Mouse (Mus musculus): ENCODE data around the gene Acly.
A peak's percentile ranks its signal among the peaks of the same experiment; 100 is the strongest.
"Not testable (repeated sequence)": the region's sequence is repeated elsewhere in the genome, so short reads cannot be mapped to it uniquely, and the experiment has no call there.

Gene Acly

DNA sequence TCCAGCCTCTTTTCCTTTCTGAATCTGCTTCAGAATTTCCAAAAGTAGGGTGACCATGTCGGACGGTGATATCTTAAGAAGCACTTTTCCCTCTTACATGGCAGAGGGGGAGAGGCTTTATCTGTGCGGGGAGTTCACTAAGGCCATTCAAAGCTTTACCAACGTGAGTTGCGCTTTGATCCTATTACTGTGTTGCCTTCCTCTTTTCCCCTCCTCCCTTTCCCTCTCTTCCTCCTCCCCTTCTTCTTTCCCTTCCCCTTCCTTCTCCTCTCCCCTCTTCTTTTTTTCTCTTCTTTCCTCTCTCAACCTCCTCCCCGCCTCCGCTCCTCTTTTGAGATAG is 17.9 kb upstream of the Acly start:
- DNase-seq (ENCODE audit: low spot score) = no peak

DNA sequence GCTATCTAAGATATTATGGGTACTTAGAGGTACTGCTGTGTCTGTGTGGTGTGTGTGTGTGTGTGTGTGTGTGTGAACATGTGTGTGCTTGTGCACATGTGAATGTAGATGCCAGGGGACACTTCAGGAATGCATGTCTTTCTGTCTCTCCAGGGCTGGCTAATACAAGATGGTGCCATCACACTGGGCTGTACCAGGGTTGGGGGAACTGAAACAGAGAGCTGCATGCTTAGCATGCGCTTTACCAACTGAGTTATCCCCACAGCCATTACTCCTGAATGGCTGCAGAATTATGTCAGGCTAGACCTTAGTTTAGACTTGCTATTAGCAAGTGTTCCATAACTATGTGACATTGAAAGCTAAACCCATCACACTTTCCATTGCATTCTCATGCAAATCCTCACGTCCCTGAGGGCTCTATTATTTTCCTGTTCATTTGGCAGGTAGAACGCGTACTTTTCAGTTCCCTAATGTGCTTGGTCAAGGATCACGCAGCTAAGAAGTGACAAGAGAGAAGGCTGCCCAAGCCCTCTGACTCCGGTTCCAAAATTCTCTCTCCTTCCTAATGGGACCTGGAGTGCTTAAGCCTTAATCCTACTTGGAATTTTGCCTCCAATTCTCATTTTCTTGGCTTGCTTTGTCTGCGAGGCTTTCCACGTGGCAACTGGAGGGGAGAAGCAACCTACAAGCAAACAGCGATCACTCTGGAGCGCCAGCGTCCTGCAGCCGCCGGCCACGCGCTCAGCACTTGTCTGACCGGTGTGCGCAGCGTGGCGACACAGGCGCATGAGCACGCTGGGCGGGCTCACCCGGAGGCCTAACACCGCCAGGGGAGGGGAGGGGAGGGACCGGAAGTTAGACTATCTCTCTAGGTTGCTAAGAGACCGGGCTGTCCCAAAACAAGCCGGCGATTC is 17.3 kb upstream of the Acly start, which contains the start of gene Ttc25:
Gene Ttc25, plus strand, starts transcription at position 776 of the 914 bp plus-strand sequence.
- DNase-seq (ENCODE audit: low spot score) = peak; percentile 95

DNA sequence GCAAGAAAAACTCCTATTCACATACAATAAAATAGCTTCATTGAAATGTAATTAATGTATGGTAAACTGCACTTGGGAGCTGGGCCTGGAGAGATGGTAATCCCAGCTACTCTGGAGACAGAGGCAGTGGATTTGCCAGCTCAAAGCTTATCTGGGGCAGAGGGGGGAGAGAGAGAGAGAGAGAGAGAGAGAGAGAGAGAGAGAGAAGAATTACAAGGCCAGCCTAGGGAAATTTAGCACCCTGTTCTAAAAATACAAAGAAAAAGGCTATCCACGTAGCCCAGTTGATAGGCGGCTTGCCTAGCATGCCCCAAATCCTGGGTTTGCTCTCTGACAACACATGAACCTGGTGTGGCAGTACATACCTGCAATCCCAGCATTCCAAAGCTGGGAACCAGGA is 13.8 kb upstream of the Acly start:
- DNase-seq (ENCODE audit: low spot score) = no peak

DNA sequence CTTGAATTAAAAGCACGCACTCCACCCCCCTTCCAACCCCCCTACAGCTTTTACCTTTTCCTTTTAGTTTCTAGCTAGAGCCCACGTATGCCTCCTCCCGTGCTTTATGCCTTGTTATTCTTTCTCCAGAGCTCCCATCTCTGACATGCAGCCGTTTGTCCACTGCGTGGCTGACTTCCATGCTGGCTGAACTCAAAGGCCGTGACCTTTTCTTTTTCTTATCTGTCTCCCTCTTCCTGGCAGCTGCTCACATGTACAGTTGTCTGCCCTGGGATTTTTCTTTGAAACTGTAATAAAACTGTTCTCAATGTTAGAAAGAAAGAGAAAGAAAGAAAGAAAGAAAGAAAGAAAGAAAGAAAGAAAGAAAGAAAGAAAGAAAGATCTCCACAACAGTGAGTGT is 13.2 kb upstream of the Acly start:
- peak; percentile 27 for DNase-seq (ENCODE audit: low spot score)

DNA sequence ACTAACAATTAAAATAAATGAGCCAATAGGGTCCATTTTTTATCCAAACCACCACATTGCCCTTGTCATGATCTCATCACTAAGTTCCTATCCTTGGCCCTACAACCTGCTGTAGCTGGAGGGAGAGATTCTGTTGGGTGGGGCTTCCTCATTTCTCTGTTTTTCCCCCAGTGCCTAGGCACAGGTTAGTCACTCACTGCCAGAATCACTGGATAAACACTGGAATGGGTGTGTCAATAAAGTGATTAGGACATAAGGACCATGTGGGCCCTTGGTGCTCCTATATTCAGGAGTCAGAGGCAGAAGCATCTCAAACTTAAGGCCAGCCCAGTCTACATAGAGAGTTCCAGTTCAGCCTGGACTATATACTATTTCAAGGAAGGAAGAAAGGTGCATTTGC is 8.7 kb upstream of the Acly start:
- no peak for DNase-seq (ENCODE audit: low spot score)

DNA sequence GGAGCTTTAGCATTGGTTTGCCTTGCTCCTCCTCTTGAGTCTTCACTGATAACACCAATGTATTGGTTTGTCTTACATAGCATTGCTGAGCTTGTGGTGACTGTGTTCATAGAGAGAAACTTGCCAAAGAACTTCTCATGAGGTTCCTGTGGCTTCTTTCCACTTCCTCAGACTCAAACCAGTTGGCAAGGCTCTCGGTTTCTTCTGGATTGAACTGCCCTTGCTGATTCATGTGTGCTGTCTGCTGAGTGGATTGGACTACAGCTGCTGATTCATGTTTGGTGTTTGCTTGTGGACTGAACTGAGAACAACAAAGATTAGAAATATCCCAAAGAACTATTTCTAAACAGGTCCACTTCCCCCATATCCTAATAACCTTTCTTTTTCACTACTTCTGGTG is 8.2 kb upstream of the Acly start:
- no peak for DNase-seq (ENCODE audit: low spot score)

DNA sequence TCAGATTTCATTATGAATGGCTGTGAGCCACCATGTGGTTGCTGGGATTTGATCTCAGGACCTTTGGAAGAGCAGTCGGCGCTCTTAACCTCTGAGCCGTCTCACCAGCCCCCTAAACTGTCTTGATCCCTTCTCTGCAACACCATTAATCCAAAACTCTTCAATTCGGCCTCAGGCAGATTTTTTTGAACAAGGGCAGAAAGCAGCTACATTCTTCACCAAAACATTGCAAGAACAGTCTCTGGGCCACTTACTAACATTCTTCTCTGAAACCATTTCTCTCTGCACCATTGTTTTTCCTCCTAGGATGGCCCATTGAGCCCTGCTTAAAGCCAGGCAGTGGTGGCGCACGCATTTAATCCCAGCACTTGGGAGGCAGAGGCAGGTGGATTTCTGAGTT is 7.0 kb upstream of the Acly start:
- not testable (repeated sequence) for DNase-seq (ENCODE audit: low spot score)

DNA sequence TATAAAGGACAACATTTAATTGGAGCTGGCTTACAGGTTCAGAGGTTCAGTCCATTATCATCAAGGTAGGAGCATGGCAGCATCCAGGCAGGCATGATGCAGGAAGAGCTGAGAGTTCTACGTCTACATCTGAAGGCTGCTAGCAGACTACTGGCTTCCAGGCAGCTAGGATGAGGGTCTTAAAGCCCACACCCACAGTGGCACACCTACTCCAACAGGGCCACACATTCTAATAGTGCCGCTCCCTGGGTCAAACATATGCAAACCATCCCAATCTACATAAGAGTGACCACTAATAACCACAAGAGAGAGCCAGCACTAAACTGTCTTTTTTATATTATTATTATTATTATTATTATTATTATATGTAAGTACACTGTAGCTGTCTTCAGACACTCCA is 6.6 kb upstream of the Acly start:
- DNase-seq (ENCODE audit: low spot score) = not testable (repeated sequence)

DNA sequence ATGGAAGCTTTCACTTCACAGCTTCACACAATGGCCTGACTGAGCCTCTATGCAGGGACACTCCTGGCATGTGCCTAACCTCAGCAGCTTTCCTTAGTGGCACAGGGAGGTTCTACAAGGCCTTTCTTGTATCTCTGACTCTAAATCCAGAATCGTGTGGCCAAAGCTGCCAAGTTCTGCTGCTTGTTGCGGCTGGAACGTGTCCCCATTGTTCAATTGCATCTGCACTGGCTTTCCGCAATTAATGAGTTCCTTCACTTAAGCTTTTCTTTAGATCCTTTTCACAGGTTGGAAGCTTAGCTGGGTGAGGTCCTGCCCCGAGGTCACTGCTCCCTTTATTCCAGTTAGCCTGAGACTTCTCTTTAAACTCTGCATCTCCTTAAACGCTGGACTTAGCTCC is 6.1 kb upstream of the Acly start:
- no peak for DNase-seq (ENCODE audit: low spot score)

DNA sequence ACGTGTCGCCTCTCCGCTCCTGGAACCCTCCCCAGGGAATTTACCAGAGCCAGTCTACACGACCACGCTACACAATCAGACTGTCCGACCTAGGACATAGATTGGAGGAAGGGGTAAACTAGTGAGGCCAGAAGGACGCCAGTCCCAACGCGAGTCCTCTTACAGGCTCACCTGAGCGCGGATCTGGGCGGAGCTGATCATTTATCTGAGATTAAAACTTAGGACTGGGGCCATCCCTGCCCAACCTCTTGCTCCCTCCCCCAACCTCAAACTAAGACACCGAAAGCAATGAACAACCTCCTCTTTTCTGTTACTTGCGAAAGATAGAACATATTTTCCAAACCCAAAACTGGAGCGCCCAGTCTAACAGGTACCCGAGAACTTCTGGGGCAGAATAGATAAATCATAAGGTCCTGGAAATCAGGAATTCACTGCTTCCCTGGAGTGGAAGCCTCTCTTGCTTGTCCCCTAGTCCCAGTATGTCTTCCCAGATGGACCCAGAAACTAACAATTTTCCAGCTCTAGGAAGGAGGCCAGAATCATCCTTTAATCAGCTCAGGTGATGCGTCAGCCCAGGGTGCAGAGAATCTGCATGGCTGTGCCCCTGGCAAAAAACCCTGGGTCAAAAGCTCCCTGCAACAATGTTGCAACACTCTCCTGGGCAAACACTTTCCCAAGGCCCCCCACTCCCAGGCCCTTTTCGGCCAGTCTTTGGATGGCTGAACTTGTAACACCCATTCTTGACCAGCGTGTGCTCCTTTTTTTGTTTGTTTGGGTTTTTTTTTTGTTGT is 770 bp upstream of the Acly start:
- DNase-seq (ENCODE audit: low spot score) = no peak

DNA sequence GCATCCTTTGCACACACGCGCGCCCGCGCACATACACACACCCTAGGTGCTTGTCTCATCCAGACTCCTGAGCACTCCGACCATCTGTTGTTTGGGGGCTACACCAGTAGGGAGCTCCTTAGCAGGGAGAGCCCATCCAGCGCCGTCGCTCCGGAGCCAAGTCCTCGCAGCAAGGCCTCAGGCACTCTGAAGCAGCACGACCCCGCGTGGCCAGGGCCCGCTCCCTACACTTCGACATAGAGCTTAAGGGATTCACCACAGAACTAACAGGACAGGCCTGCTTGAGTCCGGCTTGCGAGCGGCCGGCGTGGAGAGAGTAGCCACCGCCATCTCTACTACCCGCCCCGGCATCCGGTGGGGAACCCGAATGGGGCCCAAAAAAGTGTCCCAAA is 738 bp downstream of the Acly start:
- peak; percentile 83 for DNase-seq (ENCODE audit: low spot score)

DNA sequence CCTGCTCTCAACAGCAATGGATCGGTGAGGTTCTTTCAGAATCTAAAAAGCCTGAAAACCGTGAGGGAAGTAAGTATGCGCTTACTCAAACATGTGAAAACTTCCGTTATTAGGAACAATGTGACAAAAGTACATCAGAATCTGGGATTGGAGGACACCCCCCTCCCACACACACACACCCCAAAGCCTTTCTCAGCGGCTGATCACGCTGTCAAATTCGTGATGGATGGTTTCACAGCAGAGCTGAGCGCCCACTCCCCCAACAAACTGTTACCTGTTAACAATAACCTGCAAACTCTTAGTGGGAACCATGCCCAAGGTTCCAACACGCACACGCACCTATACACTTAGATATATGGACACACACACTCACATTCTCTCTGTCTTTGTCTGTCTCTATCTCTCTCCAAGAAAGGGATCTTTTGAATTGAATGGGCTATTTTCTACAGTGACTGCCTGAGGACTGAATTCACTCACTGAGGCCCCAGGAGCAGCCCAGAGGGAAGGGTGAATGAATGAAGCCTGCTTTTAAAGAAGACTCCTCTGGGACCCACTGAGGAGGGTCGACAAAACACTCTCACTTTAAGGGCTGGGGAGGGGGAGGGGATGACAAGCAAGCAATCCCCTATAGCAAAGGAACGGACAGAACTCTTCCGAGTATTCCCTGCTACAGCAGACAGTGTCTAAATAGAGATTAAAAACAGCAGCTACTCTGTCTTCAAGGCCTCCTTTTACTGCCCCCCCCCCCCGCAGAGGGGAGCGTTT is 1.6 kb downstream of the Acly start:
- DNase-seq (ENCODE audit: low spot score) = no peak

DNA sequence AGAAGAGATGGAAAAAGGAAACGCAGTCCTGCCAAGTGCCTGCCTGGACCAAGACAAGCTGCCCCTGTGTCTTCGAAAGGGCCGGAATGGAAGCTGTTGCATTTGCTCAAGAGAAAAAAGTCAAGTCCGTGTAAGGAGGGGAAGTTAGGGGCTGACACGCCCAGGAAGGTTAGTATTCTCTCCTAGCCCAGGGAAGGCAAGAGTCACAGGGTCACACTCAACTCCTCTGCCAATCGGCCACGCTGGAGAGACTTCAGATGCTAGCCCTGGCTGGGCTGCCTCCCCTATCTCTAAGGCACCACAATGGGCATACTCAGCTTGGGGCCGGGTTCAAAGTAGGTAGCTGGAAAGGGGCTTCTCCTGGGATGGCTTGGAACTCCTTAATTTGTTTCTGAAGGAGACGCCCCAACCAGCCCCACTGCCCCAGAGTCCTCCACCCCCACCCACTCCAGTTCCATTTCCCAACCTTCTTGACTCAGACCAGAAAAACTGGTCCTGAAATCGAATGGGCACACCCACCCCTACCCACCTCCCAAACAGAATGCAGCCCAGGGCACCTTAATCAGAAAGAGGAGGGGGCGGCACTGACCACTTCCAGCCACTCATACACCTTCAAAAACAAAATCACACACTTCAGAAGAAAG is 2.7 kb downstream of the Acly start:
- no peak for DNase-seq (ENCODE audit: low spot score)

DNA sequence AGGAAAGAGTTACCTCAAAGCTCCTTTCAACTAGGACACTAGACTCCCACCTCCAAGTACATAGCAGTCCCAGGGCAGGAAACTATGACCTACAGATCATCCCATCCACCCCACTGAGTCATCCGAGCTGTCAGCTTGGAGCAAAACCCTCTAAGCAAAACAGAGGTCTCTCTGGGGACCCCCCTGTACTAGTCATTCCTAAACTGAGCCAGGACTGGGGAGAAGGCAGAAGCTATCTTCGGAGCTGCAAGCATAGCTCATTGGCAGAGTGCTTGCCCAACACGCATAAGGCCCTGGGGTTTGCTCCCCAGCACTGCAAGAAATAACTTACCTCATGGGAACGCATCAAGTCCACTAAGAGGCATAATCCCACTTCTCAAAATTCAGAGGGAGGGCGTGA is 3.4 kb downstream of the Acly start:
- no peak for DNase-seq (ENCODE audit: low spot score)

DNA sequence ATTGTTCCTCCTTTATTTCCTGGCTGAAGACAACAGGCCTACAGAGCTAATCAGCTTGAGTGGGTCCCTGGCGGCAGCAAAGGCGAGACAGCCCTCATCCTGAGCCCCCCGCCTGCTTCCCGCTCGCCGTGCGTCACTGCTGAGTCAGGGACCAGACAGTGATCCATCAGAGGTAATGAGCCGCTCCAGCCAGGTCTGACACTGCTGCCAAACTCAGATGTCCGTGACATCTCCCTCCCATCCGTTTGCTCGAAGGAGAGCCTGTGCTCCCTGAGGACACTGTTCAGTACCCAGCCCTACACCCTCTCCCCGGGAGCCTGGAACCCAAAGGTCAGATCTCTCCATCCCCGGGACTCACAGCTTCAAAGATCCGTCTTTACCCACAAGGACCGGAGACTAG is 7.0 kb downstream of the Acly start:
- no peak for DNase-seq (ENCODE audit: low spot score)

DNA sequence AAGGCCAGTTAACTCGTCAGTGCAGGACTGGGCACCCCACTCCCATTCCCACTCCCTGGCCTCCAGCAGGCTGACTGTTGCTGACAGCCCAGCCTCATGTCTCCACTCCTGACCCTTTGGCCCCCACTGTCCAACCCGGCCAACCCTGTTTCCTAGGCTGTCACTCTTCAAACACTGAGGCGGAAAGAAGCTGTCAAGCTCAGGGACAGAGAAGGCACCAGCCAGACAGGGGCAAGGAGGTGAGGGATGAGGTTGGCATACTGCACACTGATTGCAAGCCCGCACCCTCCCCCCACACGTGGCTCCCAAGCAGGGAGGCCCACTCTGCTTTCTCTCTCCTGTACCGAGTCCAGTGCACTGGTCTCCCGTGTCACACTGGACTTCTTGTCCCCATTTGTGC is 8.6 kb downstream of the Acly start:
- DNase-seq (ENCODE audit: low spot score) = no peak

DNA sequence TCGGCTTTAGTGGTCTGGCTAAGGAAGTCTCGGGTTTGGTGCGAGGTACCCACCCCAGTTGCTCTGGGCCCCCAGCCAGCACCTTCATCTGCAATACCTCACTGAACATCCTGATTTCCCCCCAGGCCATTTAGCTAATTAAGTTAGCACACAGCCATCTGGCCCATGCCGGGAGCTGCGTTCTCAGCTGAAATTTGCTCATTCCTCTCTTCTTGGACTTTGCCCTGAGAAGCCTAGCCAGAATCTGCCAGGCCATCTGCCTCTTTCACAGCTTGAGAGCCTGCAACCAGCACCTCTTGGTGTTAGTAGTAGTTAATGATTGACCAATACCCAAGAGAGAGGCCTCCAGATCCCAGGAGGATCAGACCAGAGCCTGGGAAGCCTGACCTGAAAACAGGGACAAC is 9.6 kb downstream of the Acly start:
- no peak for DNase-seq (ENCODE audit: low spot score)

DNA sequence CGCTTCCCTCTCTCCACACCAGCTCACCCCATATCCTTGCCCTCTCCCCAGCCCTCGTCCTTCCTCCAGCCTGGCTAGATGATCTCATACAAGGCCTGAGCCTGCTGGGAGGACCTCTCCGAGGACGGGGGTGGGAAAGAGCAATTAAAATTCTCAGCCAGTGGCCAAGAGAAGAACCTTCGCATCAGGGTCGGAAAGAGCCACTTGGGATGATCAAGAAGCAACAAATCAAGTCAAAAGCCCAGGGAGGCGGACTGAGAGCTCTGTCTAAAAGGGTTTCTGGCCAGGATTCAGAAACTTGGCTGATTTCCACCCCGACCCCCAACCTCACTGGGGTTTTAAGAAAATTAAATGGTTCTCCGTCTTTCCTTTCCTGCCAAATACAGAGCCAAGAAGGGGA is 11.5 kb downstream of the Acly start:
- DNase-seq (ENCODE audit: low spot score) = no peak

DNA sequence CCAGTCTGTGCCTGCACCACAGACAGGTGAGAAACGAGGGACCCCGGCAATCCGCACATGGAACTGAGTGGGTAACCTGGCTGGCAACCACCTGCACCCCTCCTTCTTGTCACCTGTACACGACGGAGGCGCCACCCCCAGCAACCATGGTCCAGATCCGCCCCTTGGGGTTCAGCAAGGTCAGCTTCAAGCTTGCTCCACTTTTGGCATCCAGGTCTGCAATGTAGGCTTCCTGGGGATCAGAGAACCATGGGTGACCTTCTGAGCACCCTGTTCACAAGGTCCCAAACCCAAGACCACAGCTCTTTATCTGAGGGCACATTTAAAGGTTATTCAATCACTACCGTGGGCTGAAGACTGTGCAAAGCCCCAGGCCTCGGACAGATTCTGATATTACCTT is 12.0 kb downstream of the Acly start:
- no peak for DNase-seq (ENCODE audit: low spot score)

DNA sequence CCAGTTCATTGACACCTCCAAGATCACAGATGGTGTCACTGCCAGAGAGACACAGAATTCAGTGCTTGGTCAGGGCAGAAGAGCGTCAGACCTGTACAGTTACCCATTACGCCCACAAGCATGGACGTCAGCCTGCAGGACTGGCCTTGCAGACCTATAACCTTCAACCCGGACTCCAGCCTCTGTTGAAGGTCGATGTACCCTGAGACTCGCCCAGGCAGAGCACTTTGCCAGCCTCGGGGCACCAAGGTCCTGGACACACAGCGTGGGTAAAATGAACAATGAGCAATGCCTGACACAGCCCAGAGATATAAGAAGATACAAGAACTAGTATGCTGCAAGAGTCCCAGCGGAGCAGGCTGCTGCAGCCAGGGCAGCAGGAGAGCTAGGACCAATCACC is 12.7 kb downstream of the Acly start:
- no peak for DNase-seq (ENCODE audit: low spot score)

DNA sequence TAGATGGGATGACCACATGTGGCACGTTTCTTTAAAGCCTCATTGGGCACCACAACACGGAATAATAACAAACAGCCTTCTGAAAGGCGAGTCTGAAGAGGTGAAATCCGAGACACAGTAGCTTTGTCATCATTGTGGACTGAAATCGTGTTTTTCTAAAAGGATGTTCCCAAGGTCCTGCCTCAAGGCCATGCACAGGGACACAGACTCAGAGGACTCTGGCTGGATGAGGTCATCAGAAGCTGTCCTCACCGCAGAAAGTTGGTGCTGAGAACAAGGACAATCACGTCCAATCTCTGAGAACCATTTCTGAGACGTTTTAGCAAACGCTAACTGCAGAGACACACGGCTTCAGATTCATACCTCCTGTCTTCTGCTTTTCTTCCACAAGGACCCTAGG is 14.1 kb downstream of the Acly start:
- DNase-seq (ENCODE audit: low spot score) = no peak

DNA sequence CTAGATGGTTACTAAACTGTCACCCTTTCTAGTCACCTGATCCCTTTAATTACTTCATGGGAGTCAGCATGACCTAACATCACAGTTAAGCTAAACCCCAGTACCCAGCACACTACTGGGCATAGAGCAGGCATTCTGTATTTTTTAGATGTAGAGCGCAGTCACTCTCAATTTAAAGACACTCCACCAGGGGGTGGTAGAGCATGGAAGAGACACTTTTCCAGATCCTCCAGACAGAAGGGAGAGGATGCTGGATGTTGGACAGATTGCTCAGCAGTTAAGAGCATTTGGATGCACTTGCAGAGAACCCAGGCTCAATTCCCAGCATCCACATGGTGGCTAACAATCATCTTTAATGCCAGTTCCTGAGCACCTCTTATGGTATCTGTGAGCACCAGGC is 15.4 kb downstream of the Acly start:
- no peak for DNase-seq (ENCODE audit: low spot score)
